Mouse (Mus musculus): ENCODE results near the gene 3830406C13Rik. TPM values are rescaled to one million over a fixed set of nuclear protein-coding genes. Genes with fewer than 3 reads are reported as not detected.
"Not testable (repeated sequence)": the region's sequence is repeated elsewhere in the genome, so short reads cannot be mapped to it uniquely, and the experiment has no call there.

The 3830406C13Rik gene
- polyA plus RNA-seq (2012; rRNA removed): 25.6 and 27.4 TPM in 2 replicates

- H3K27ac ChIP-seq (ENCODE audit: insufficient read depth, low read length): peak within 1 kb of the TSS; percentile 36
- WGBS: under 1% methylated on average over 48 of the region's 48 CpGs
- H3K4me1 ChIP-seq (ENCODE audit: control insufficient read depth, insufficient read depth, low read length): no peaks in the 10 kb centered on the region
- H3K4me3 ChIP-seq (replicated peaks; ENCODE audit: insufficient read depth, low read depth, low read length): peak within 1 kb of the TSS; percentile 74
- peak; percentile 84 to 86 for DNase-seq
- TF ChIP-seq CTCF (IDR thresholded peaks at IDR 0.05; ENCODE audit: borderline replicate concordance, insufficient read depth, low read depth, low read length): no peak
- TF ChIP-seq POLR2A (IDR thresholded peaks at IDR 0.05; ENCODE audit: borderline replicate concordance, insufficient read depth, low read length): peak; percentile 82
- no peaks in the 10 kb centered on the region for H3K27me3 ChIP-seq (ENCODE audit: control insufficient read depth, insufficient read depth, low read length)
These were observed at the start of gene 3830406C13Rik for GRCm38 (mm10) chr14:12284141-12284912. TSS of gene 3830406C13Rik (plus strand) at chr14:12284173.

- 71% methylated on average over 4 of the region's 4 CpGs for WGBS
- Histone ChIP-seq H3K27ac (ENCODE audit: insufficient read depth, low read length) (no peak overlapping the region), H3K4me3 (replicated peaks; ENCODE audit: insufficient read depth, low read depth, low read length) (no peak overlapping the region), H3K4me1 (ENCODE audit: control insufficient read depth, insufficient read depth, low read length) (no peaks in the 10 kb centered on the region), H3K27me3 (ENCODE audit: control insufficient read depth, insufficient read depth, low read length) (no peaks in the 10 kb centered on the region)
- TF ChIP-seq POLR2A (IDR thresholded peaks at IDR 0.05; ENCODE audit: borderline replicate concordance, insufficient read depth, low read length): no peak
- no peak for TF ChIP-seq CTCF (IDR thresholded peaks at IDR 0.05; ENCODE audit: borderline replicate concordance, insufficient read depth, low read depth, low read length)
- no peak for DNase-seq
These were observed 40.2 kb upstream of the 3830406C13Rik start for GRCm38 (mm10) chr14:12243726-12244125.

DNA sequence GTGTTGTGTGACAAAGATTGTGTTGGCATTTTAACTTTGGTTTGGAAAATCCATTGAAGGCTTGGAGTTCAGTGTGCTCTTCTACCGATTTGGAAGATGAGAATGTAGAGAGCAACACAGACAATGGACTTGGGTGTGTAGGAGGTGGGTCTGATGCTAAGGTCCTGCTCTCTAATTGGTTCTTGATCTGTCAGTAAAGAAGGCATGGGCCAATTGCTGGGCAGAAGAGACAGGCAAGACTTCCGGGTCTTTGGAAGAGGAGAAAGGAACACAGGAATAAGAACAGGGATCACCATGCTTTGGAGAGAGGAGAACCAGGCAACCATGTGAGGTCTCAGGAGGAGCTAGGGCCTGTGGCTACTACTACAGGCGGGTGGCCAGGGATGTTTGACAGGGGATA is 7.9 kb upstream of the 3830406C13Rik start:
- DNase-seq: no peak
- no peak for TF ChIP-seq POLR2A (IDR thresholded peaks at IDR 0.05; ENCODE audit: borderline replicate concordance, insufficient read depth, low read length)
- TF ChIP-seq CTCF (IDR thresholded peaks at IDR 0.05; ENCODE audit: borderline replicate concordance, insufficient read depth, low read depth, low read length): no peak
- Histone ChIP-seq H3K4me1 (ENCODE audit: control insufficient read depth, insufficient read depth, low read length) (no peaks in the 10 kb centered on the region), H3K27me3 (ENCODE audit: control insufficient read depth, insufficient read depth, low read length) (no peaks in the 10 kb centered on the region), H3K4me3 (replicated peaks; ENCODE audit: insufficient read depth, low read depth, low read length) (no peak overlapping the region), H3K27ac (ENCODE audit: insufficient read depth, low read length) (no peak overlapping the region)
- 61% methylated on average over 3 of the region's 3 CpGs for WGBS

- 75% methylated on average over 6 of the region's 6 CpGs for WGBS
- TF ChIP-seq CTCF (IDR thresholded peaks at IDR 0.05; ENCODE audit: borderline replicate concordance, insufficient read depth, low read depth, low read length): no peak
- TF ChIP-seq POLR2A (IDR thresholded peaks at IDR 0.05; ENCODE audit: borderline replicate concordance, insufficient read depth, low read length): no peak
- no peak for DNase-seq
- H3K4me1 ChIP-seq (ENCODE audit: control insufficient read depth, insufficient read depth, low read length): no peaks in the 10 kb centered on the region
- H3K27me3 ChIP-seq (ENCODE audit: control insufficient read depth, insufficient read depth, low read length): no peaks in the 10 kb centered on the region
- peak within 1 kb of the TSS; percentile 36 for H3K27ac ChIP-seq (ENCODE audit: insufficient read depth, low read length)
- peak within 1 kb of the TSS; percentile 74 for H3K4me3 ChIP-seq (replicated peaks; ENCODE audit: insufficient read depth, low read depth, low read length)
These were observed 332 bp upstream of the 3830406C13Rik start, which contains the start of gene Gm49355 for GRCm38 (mm10) chr14:12283641-12284040. TSS of gene Gm49355 (plus strand) at chr14:12283976.

- not testable (repeated sequence) for H3K27me3 ChIP-seq (ENCODE audit: control insufficient read depth, insufficient read depth, low read length); H3K4me3 ChIP-seq (replicated peaks; ENCODE audit: insufficient read depth, low read depth, low read length); H3K27ac ChIP-seq (ENCODE audit: insufficient read depth, low read length); H3K4me1 ChIP-seq (ENCODE audit: control insufficient read depth, insufficient read depth, low read length); DNase-seq
These were observed 5.8 kb downstream of the 3830406C13Rik start for GRCm38 (mm10) chr14:12289747-12290146.

DNA sequence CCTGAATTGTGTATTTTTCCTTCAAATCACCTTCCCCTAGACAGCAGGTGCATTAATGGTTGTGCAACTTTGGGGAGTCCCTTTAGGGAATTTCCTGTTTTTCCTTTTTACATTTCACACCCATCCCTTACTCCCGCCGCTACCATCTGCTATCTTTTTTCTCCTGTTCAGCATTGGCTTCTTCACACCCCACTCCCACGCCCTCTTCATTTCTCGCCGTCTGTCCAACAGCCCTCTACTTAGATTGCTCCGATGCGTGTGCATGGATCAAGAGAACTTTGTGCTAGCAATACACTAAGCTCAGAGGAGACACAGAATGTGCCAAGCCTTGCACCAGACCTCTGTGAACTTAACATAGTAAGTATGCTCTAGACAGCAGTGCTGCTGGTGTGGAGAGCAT is 12.4 kb downstream of the 3830406C13Rik start:
- TF ChIP-seq CTCF (IDR thresholded peaks at IDR 0.05; ENCODE audit: borderline replicate concordance, insufficient read depth, low read depth, low read length): no peak
- no peak for TF ChIP-seq POLR2A (IDR thresholded peaks at IDR 0.05; ENCODE audit: borderline replicate concordance, insufficient read depth, low read length)
- WGBS: 27% methylated on average over 7 of the region's 7 CpGs
- H3K4me1 ChIP-seq (ENCODE audit: control insufficient read depth, insufficient read depth, low read length): peaks cover 5% of the 10 kb centered on the region
- H3K4me3 ChIP-seq (replicated peaks; ENCODE audit: insufficient read depth, low read depth, low read length): no peak overlapping the region
- H3K27me3 ChIP-seq (ENCODE audit: control insufficient read depth, insufficient read depth, low read length): no peaks in the 10 kb centered on the region
- DNase-seq: peak; percentile 48 to 75
- H3K27ac ChIP-seq (ENCODE audit: insufficient read depth, low read length): no peak overlapping the region

GRCm38 (mm10) chr14:12299171-12299570 is 15.2 kb downstream of the 3830406C13Rik start:
- peaks cover 5% of the 10 kb centered on the region for H3K4me1 ChIP-seq (ENCODE audit: control insufficient read depth, insufficient read depth, low read length)
- no peaks in the 10 kb centered on the region for H3K27me3 ChIP-seq (ENCODE audit: control insufficient read depth, insufficient read depth, low read length)
- H3K4me3 ChIP-seq (replicated peaks; ENCODE audit: insufficient read depth, low read depth, low read length): no peak overlapping the region
- no peak overlapping the region for H3K27ac ChIP-seq (ENCODE audit: insufficient read depth, low read length)
- DNase-seq: no peak
- TF ChIP-seq POLR2A (IDR thresholded peaks at IDR 0.05; ENCODE audit: borderline replicate concordance, insufficient read depth, low read length) (no peak), CTCF (IDR thresholded peaks at IDR 0.05; ENCODE audit: borderline replicate concordance, insufficient read depth, low read depth, low read length) (no peak)

GRCm38 (mm10) chr14:12299654-12300053 is 15.7 kb downstream of the 3830406C13Rik start:
- no peak for TF ChIP-seq POLR2A (IDR thresholded peaks at IDR 0.05; ENCODE audit: borderline replicate concordance, insufficient read depth, low read length)
- no peak for TF ChIP-seq CTCF (IDR thresholded peaks at IDR 0.05; ENCODE audit: borderline replicate concordance, insufficient read depth, low read depth, low read length)
- WGBS: 70% methylated on average over 6 of the region's 6 CpGs
- Histone ChIP-seq H3K4me1 (ENCODE audit: control insufficient read depth, insufficient read depth, low read length) (peaks cover 5% of the 10 kb centered on the region), H3K27me3 (ENCODE audit: control insufficient read depth, insufficient read depth, low read length) (no peaks in the 10 kb centered on the region), H3K4me3 (replicated peaks; ENCODE audit: insufficient read depth, low read depth, low read length) (no peak overlapping the region), H3K27ac (ENCODE audit: insufficient read depth, low read length) (no peak overlapping the region)
- DNase-seq: no peak
